ENCODE assay signal across 1 mouse cellular context in the genomic region with DNA sequence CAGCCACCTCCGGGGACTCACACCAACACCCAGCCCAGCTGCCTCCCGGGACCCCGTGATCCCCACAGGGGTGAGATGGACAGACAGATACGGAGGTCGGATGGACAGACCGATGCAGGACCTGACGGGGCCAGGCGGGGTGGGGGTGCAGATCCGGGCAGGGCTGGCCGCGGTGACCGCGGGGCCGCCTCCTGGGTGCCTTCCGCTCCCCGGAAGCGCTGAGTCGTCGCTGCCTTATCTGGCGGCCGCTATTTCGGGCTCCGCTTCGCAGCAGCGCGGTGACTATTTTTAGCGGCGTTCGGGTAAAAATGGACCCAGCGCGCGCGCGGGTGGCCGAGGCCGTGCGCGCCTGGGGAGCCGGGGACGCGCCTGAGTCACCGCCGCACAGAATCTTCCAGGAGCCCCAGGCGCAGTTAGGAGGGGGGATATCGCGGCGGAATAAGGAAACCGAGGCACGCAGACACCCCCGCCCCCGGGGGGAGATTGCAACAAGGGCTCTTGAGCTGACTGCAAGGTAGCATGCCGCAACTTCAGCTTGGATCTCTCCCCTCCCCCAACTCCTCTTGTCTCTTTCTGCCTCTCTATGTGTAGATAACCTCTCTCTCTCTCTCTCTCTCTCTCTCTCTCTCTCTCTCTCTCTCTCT.
TF ChIP-seq lines count a peak whose summit lies in the region.

No protein-coding gene starts in this region.

TF ChIP-seq in CH12.LX, 34 proteins besides CTCF, POLR2A, EP300 and RAD21:
- TF ChIP-seq ZC3H11A (IDR thresholded peaks at IDR 0.05; ENCODE audit: low read depth, low read length) (no peak), SIN3A (IDR thresholded peaks at IDR 0.05; ENCODE audit: low read length) (peak; percentile 64), MAX (IDR thresholded peaks at IDR 0.05; ENCODE audit: low read length) (no peak; the same call in 1 of the 2 replicates), NELFE (IDR thresholded peaks at IDR 0.05; ENCODE audit: low read depth, low read length) (no peak), NRF1 (IDR thresholded peaks at IDR 0.05; ENCODE audit: low read depth, low read length) (peak; percentile 52), RCOR1 (conservative IDR thresholded peaks at IDR 0.05; ENCODE audit: low read depth, low read length) (no peak), ELF1 (IDR thresholded peaks at IDR 0.05; ENCODE audit: low read depth, low read length) (peak; percentile 83), USF2 (conservative IDR thresholded peaks at IDR 0.05; ENCODE audit: low read depth, low read length) (no peak), E2F4 (IDR thresholded peaks at IDR 0.05; ENCODE audit: insufficient replicate concordance, low read depth, low read length) (no peak), UBTF (IDR thresholded peaks at IDR 0.05; ENCODE audit: low read depth, low read length) (0 out of 2 replicates have a peak, but pooled peaks have one; percentile 24), ETS1 (conservative IDR thresholded peaks at IDR 0.05; ENCODE audit: low read depth, low read length) (peak; percentile 84), ZKSCAN1 (IDR thresholded peaks at IDR 0.05; ENCODE audit: borderline replicate concordance, low read depth, low read length) (no peak), ZMIZ1 (IDR thresholded peaks at IDR 0.05; ENCODE audit: low read depth, low read length) (no peak), BHLHE40 (IDR thresholded peaks at IDR 0.05; ENCODE audit: low read depth, low read length) (peak; percentile 65), MEF2A (IDR thresholded peaks at IDR 0.05; ENCODE audit: borderline replicate concordance, low read depth, low read length) (peak; percentile 100), POLR2AphosphoS2 (IDR thresholded peaks at IDR 0.05; ENCODE audit: low read depth, low read length) (no peak), SMC3 (IDR thresholded peaks at IDR 0.05; ENCODE audit: low read depth, low read length) (no peak), MAZ (IDR thresholded peaks at IDR 0.05; ENCODE audit: low read depth, low read length) (peak; percentile 65; the same call in 1 of the 2 replicates), PAX5 (IDR thresholded peaks at IDR 0.05; ENCODE audit: low read length) (no peak), MAFK (IDR thresholded peaks at IDR 0.05; ENCODE audit: insufficient replicate concordance, low read length) (0 out of 2 replicates have a peak, but pooled peaks have one; percentile 34), IRF4 (IDR thresholded peaks at IDR 0.05; ENCODE audit: low read depth, low read length) (peak; percentile 63; the same call in 1 of the 2 replicates), TBP (conservative IDR thresholded peaks at IDR 0.05; ENCODE audit: low read depth, low read length) (no peak), MYC (IDR thresholded peaks at IDR 0.05; ENCODE audit: low read depth, low read length) (no peak), HCFC1 (IDR thresholded peaks at IDR 0.05; ENCODE audit: low read depth, low read length) (peak; percentile 50; the same call in 1 of the 2 replicates), KAT2A (IDR thresholded peaks at IDR 0.05; ENCODE audit: insufficient replicate concordance, low read length) (0 out of 2 replicates have a peak, but pooled peaks have one; percentile 43), TCF12 (IDR thresholded peaks at IDR 0.05; ENCODE audit: low read depth, low read length) (peak; percentile 70), JUND (conservative IDR thresholded peaks at IDR 0.05; ENCODE audit: low read depth, low read length) (no peak), MXI1 (IDR thresholded peaks at IDR 0.05; ENCODE audit: low read depth, low read length) (peak; percentile 47; the same call in 1 of the 2 replicates), ZNF384 (IDR thresholded peaks at IDR 0.05; ENCODE audit: low read depth, low read length) (no peak), JUN (IDR thresholded peaks at IDR 0.05; ENCODE audit: insufficient read depth, low read depth, low read length) (no peak)
